Mouse (Mus musculus) lung, embryonic 15.5 days (tissue): ENCODE measurements around the gene Nae1. TPM values are rescaled to one million over a fixed set of nuclear protein-coding genes. Genes with fewer than 3 reads are reported as not detected.
A peak's percentile ranks its signal among the peaks of the same experiment; 100 is the strongest.
"Not testable (repeated sequence)": the region's sequence is repeated elsewhere in the genome, so short reads cannot be mapped to it uniquely, and the experiment has no call there.

Experiments used
- ATAC-seq: fragments of 200-750 bp; cut with Nextera tagmentation; 2 replicates; pipeline ENCODE4 v1.8.0; 2017; ENCODE audit warnings: moderate number of reproducible peaks, borderline replicate concordance; ENCODE audit not compliant: low FRiP score, low TSS enrichment; ENCODE audit errors: extremely low read depth
- H3K27ac ChIP-seq: fragments of 300-500 bp; sonication (generic); 2 replicates; pipeline ENCODE4 v1.5.1; 2015; ENCODE audit warnings: moderate library complexity, mild to moderate bottlenecking, inconsistent platforms
- H3K27me3 ChIP-seq: fragments of 300-500 bp; sonication (generic); 2 replicates; pipeline ENCODE4 v1.6.1; 2015; ENCODE audit warnings: inconsistent platforms
- H3K36me3 ChIP-seq: fragments of 300-500 bp; sonication (generic); 2 replicates; pipeline ENCODE4 v1.6.1; 2015; ENCODE audit warnings: inconsistent platforms
- H3K4me1 ChIP-seq: fragments of 300-500 bp; sonication (generic); 2 replicates; pipeline ENCODE4 v1.6.1; 2015; ENCODE audit warnings: inconsistent platforms
- H3K4me2 ChIP-seq: fragments of 300-500 bp; sonication (generic); 2 replicates; pipeline ENCODE4 v1.6.1; 2015; ENCODE audit warnings: inconsistent platforms, mild to moderate bottlenecking, moderate library complexity
- H3K4me3 ChIP-seq: fragments of 300-500 bp; sonication (generic); 2 replicates; pipeline ENCODE4 v1.5.1; 2015; ENCODE audit warnings: mild to moderate bottlenecking, inconsistent platforms
- H3K9ac ChIP-seq: fragments of 300-500 bp; sonication (generic); 2 replicates; pipeline ENCODE4 v1.6.1; 2015; ENCODE audit warnings: inconsistent platforms
- H3K9me3 ChIP-seq: fragments of 300-500 bp; sonication (generic); 2 replicates; pipeline ENCODE4 v1.6.1; 2016; ENCODE audit warnings: inconsistent platforms
- WGBS: fragments of 180-500 bp; shearing (Covaris S2); methylation state at CpG from one replicate; pipeline ENCODE4 v1.1.7; 2015; 5-methylcytosine and 5-hydroxymethylcytosine counted together
- polyA plus RNA-seq: library from polyadenylated mRNA; unstranded; fragments of >200 nt; fragmentation: Nextera tagmentation; extraction: Ambion mirVana; gene quantifications from 2 replicates; pipeline ENCODE4 v1.2.1, GENCODE M21; 2015

Nae1 gene
- 87.4 and 97.8 TPM in 2 replicates for polyA plus RNA-seq

GRCm38 (mm10) chr8:104533971-104534778 is at the start of gene Nae1, which contains the start of gene Car7:
Gene Nae1 (minus strand): TSS chr8:104534637.
Gene Car7 (plus strand): TSS chr8:104534689.
- peaks cover 11% of the 10 kb centered on the region for H3K36me3 ChIP-seq
- ATAC-seq, result peak; percentile 96
- peak within 1 kb of the TSS; percentile 91 for H3K4me3 ChIP-seq
- peak within 1 kb of the TSS; percentile 95 for H3K9ac ChIP-seq
- peaks cover 20% of the 10 kb centered on the region; the same call in 1 of the 2 replicates for H3K27me3 ChIP-seq
- H3K27ac ChIP-seq, result peak within 1 kb of the TSS; percentile 81
- under 1% methylated on average over 70 of the region's 70 CpGs for WGBS
- no peaks in the 10 kb centered on the region for H3K9me3 ChIP-seq
- peak within 1 kb of the TSS; percentile 74 for H3K4me2 ChIP-seq
- H3K4me1 ChIP-seq, result peaks cover 20% of the 10 kb centered on the region

- not testable (repeated sequence) for H3K4me2 ChIP-seq, H3K36me3 ChIP-seq, H3K4me3 ChIP-seq, ATAC-seq, H3K9ac ChIP-seq, H3K9me3 ChIP-seq, H3K27me3 ChIP-seq, H3K4me1 ChIP-seq, H3K27ac ChIP-seq
- 72% methylated on average over 17 of the region's 17 CpGs for WGBS
These were observed 43.2 kb upstream of the Nae1 start for GRCm38 (mm10) chr8:104577606-104578005.

GRCm38 (mm10) chr8:104576820-104577219 is 42.4 kb upstream of the Nae1 start:
- Histone ChIP-seq H3K4me3 (no peak overlapping the region), H3K4me1 (no peaks in the 10 kb centered on the region), H3K9ac (no peak overlapping the region), H3K27ac (no peak overlapping the region), H3K4me2 (no peak overlapping the region), H3K9me3 (no peaks in the 10 kb centered on the region), H3K36me3 (no peaks in the 10 kb centered on the region), H3K27me3 (no peaks in the 10 kb centered on the region)
- ATAC-seq, result no peak
- 87% methylated on average over 3 of the region's 3 CpGs for WGBS

GRCm38 (mm10) chr8:104570436-104571343 is 36.3 kb upstream of the Nae1 start:
- Histone ChIP-seq H3K9me3 (no peaks in the 10 kb centered on the region), H3K4me2 (peak overlapping the region; percentile 87), H3K27ac (no peak overlapping the region), H3K27me3 (no peaks in the 10 kb centered on the region), H3K4me1 (peaks cover 7% of the 10 kb centered on the region; the same call in 1 of the 2 replicates), H3K36me3 (no peaks in the 10 kb centered on the region), H3K9ac (peak overlapping the region; percentile 32; the same call in 1 of the 2 replicates), H3K4me3 (peak overlapping the region; percentile 45)
- WGBS, result 4% methylated on average over 26 of the region's 26 CpGs
- peak; percentile 65 for ATAC-seq

- Histone ChIP-seq H3K4me2 (no peak overlapping the region), H3K36me3 (no peaks in the 10 kb centered on the region), H3K4me1 (peaks cover 7% of the 10 kb centered on the region; the same call in 1 of the 2 replicates), H3K9ac (no peak overlapping the region), H3K27ac (no peak overlapping the region), H3K27me3 (no peaks in the 10 kb centered on the region), H3K9me3 (no peaks in the 10 kb centered on the region), H3K4me3 (no peak overlapping the region)
- 47% methylated on average over 1 of the region's 1 CpGs for WGBS
- no peak for ATAC-seq
These were observed 35.1 kb upstream of the Nae1 start for GRCm38 (mm10) chr8:104569559-104569958.

- peak; percentile 29; the same call in 1 of the 2 replicates for ATAC-seq
- Histone ChIP-seq H3K4me2 (no peak overlapping the region), H3K4me3 (no peak overlapping the region), H3K27ac (no peak overlapping the region), H3K9ac (no peak overlapping the region), H3K36me3 (no peaks in the 10 kb centered on the region), H3K4me1 (0 out of 2 replicates have a peak, but pooled peaks cover 1% of the 10 kb centered on the region), H3K27me3 (no peaks in the 10 kb centered on the region), H3K9me3 (no peaks in the 10 kb centered on the region)
- WGBS, result 93% methylated on average over 5 of the region's 5 CpGs
These were observed 31.0 kb upstream of the Nae1 start for GRCm38 (mm10) chr8:104565457-104565798.

GRCm38 (mm10) chr8:104564633-104565456 is 30.4 kb upstream of the Nae1 start:
- no peak overlapping the region for H3K4me3 ChIP-seq
- 14% methylated on average over 22 of the region's 22 CpGs for WGBS
- ATAC-seq, result peak; percentile 76

GRCm38 (mm10) chr8:104560731-104561130 is 26.3 kb upstream of the Nae1 start:
- Histone ChIP-seq H3K4me2 (no peak overlapping the region), H3K27ac (no peak overlapping the region), H3K9ac (no peak overlapping the region), H3K4me3 (no peak overlapping the region), H3K36me3 (no peaks in the 10 kb centered on the region), H3K27me3 (no peaks in the 10 kb centered on the region), H3K9me3 (no peaks in the 10 kb centered on the region), H3K4me1 (no peaks in the 10 kb centered on the region)
- no peak for ATAC-seq

More at GRCm38 (mm10) chr8:104564633-104565456, 30.4 kb upstream of the Nae1 start:
- Histone ChIP-seq H3K36me3 (no peaks in the 10 kb centered on the region), H3K4me2 (peak overlapping the region; percentile 31; the same call in 1 of the 2 replicates), H3K27me3 (no peaks in the 10 kb centered on the region), H3K4me1 (no peaks in the 10 kb centered on the region), H3K9me3 (no peaks in the 10 kb centered on the region), H3K27ac (no peak overlapping the region), H3K9ac (no peak overlapping the region)

GRCm38 (mm10) chr8:104557226-104557625 is 22.8 kb upstream of the Nae1 start:
- Histone ChIP-seq H3K4me2 (no peak overlapping the region), H3K36me3 (no peaks in the 10 kb centered on the region), H3K4me3 (no peak overlapping the region), H3K27me3 (no peaks in the 10 kb centered on the region), H3K9ac (no peak overlapping the region), H3K4me1 (no peaks in the 10 kb centered on the region), H3K9me3 (no peaks in the 10 kb centered on the region), H3K27ac (no peak overlapping the region)
- no peak for ATAC-seq
- WGBS, result 33% methylated on average over 7 of the region's 7 CpGs

GRCm38 (mm10) chr8:104555191-104555590 is 20.8 kb upstream of the Nae1 start:
- Histone ChIP-seq H3K9ac (no peak overlapping the region), H3K4me1 (no peaks in the 10 kb centered on the region), H3K9me3 (no peaks in the 10 kb centered on the region), H3K27ac (no peak overlapping the region), H3K4me2 (no peak overlapping the region), H3K27me3 (no peaks in the 10 kb centered on the region), H3K36me3 (no peaks in the 10 kb centered on the region), H3K4me3 (no peak overlapping the region)
- ATAC-seq, result no peak
- WGBS, result 75% methylated on average over 4 of the region's 4 CpGs

GRCm38 (mm10) chr8:104543440-104544045 is 9.1 kb upstream of the Nae1 start:
- no peak overlapping the region for H3K27ac ChIP-seq
- H3K4me1 ChIP-seq, result peaks cover 10% of the 10 kb centered on the region
- peaks cover 56% of the 10 kb centered on the region for H3K27me3 ChIP-seq
- no peak overlapping the region for H3K4me2 ChIP-seq
- no peak overlapping the region for H3K9ac ChIP-seq
- H3K4me3 ChIP-seq, result no peak overlapping the region
- no peaks in the 10 kb centered on the region for H3K36me3 ChIP-seq
- no peaks in the 10 kb centered on the region for H3K9me3 ChIP-seq
- 79% methylated on average over 8 of the region's 8 CpGs for WGBS
- ATAC-seq, result no peak
